In the genomic region with DNA sequence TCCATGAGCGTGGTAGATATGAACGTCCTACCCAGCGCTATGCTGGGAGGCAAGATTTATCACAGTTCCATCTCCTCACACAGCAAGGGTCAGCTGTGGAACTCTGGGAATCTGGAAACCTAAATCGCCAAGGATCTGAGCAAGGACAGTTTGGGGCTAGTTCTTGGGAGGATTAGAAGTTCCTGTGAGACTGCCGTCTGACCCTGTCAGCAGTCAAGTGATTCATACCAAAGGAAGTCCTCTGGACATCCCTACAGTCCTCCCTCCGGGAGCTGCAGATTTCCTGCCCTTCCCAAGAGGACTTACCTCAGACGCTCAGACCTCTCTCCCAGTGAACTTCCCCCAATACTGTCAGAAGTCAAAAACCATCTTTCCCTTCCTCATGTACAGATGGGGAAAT, we compare ENCODE assay signal across 10 mouse cellular contexts. TPM values are rescaled to one million over a fixed set of nuclear protein-coding genes. Genes with fewer than 3 reads are reported as not detected.
A peak's percentile ranks its signal among the peaks of the same experiment; 100 is the strongest.
DNase-seq lines count a peak whose midpoint lies in the region; ATAC-seq and TF ChIP-seq lines count a peak whose summit lies in the region.
"Had no signal": no experiment of that assay in that cellular context is flagged by ENCODE, and none has a peak within 500 bp of the region (broad histone marks: within the 10 kb centered on the region; RNA-seq: fewer than 3 reads in every experiment).

No protein-coding gene starts in this region.

- 61% methylated on average over 7 of the region's 7 CpGs for WGBS in hindbrain, embryonic 10.5 days
- 58% methylated on average over 7 of the region's 7 CpGs for WGBS in hindbrain, embryonic 14.5 days
- 55% methylated on average over 7 of the region's 7 CpGs for WGBS in hindbrain, postnatal 0 days
- 12% methylated on average over 7 of the region's 7 CpGs for WGBS in limb, embryonic 10.5 days

- H3K4me1 ChIP-seq in hindbrain, embryonic 10.5 days (replicated peaks), result peaks cover 87% of the 10 kb centered on the region
- H3K4me1 ChIP-seq in hindbrain, embryonic 14.5 days (replicated peaks; ENCODE audit: control insufficient read depth, insufficient read depth, low read length), result peaks cover 45% of the 10 kb centered on the region
- H3K4me1 ChIP-seq in brown adipose tissue, adult 24 weeks (ENCODE audit: control insufficient read depth, insufficient read depth, insufficient read length, low read length), result 0 out of 2 replicates have a peak, but pooled peaks cover 3% of the 10 kb centered on the region
- H3K4me1 ChIP-seq in hindbrain, postnatal 0 days (ENCODE audit: insufficient read depth, low read length), result peaks cover 53% of the 10 kb centered on the region
- peaks cover 91% of the 10 kb centered on the region for H3K4me1 ChIP-seq in limb, embryonic 10.5 days

- no peak for DNase-seq in hindbrain, embryonic 10.5 days (ENCODE audit: low spot score)
- no peak for DNase-seq in hindbrain, embryonic 14.5 days (ENCODE audit: low spot score)
- no peak for DNase-seq in hindbrain, postnatal 0 days (ENCODE audit: low spot score)
- no peak for DNase-seq in limb, embryonic 10.5 days (ENCODE audit: low spot score)
- DNase-seq in testis, postnatal 14 days (ENCODE audit: low spot score), result no peak
- no peak for DNase-seq in frontal cortex, adult 2 months (ENCODE audit: extremely low spot score in 1 of 2, low spot score in 1 of 2)
- no peak for DNase-seq in liver
- DNase-seq: thymus, adult 2 months had no signal

- no peak overlapping the region for H3K4me3 ChIP-seq in hindbrain, embryonic 10.5 days
- H3K4me3 ChIP-seq in hindbrain, embryonic 14.5 days (replicated peaks; ENCODE audit: low read length), result no peak overlapping the region
- no peak overlapping the region for H3K4me3 ChIP-seq in brown adipose tissue, adult 24 weeks (ENCODE audit: insufficient read depth, low read depth, low read length)
- no peak overlapping the region for H3K4me3 ChIP-seq in hindbrain, postnatal 0 days (ENCODE audit: low read length)
- peak overlapping the region; percentile 22; the same call in 1 of the 2 replicates for H3K4me3 ChIP-seq in limb, embryonic 10.5 days
- H3K4me3 ChIP-seq: limb, embryonic 15.5 days had no signal

- H3K4me2 ChIP-seq in hindbrain, embryonic 14.5 days (replicated peaks), result no peak overlapping the region
- no peak overlapping the region for H3K4me2 ChIP-seq in hindbrain, postnatal 0 days (ENCODE audit: low read depth, low read length)
- H3K4me2 ChIP-seq: limb, embryonic 15.5 days had no signal

- TF ChIP-seq CTCF in hindbrain, postnatal 0 days (IDR thresholded peaks at IDR 0.05; ENCODE audit: low read depth), result no peak

- peaks cover 51% of the 10 kb centered on the region for H3K27me3 ChIP-seq in hindbrain, embryonic 10.5 days (ENCODE audit: insufficient read depth, poor library complexity, severe bottlenecking)
- no peaks in the 10 kb centered on the region for H3K27me3 ChIP-seq in hindbrain, embryonic 14.5 days (ENCODE audit: control insufficient read depth, insufficient read depth, low read length)
- no peaks in the 10 kb centered on the region for H3K27me3 ChIP-seq in hindbrain, postnatal 0 days (ENCODE audit: insufficient read depth, low read length)
- peaks cover 47% of the 10 kb centered on the region for H3K27me3 ChIP-seq in limb, embryonic 10.5 days (ENCODE audit: low read depth, poor library complexity, severe bottlenecking)

- H3K9me3 ChIP-seq in hindbrain, embryonic 10.5 days, result no peaks in the 10 kb centered on the region
- H3K9me3 ChIP-seq in hindbrain, embryonic 14.5 days (ENCODE audit: control insufficient read depth, low read length), result no peaks in the 10 kb centered on the region
- H3K9me3 ChIP-seq in hindbrain, postnatal 0 days (ENCODE audit: low read length), result no peaks in the 10 kb centered on the region
- no peaks in the 10 kb centered on the region for H3K9me3 ChIP-seq in limb, embryonic 10.5 days (replicated peaks)
- H3K9me3 ChIP-seq: limb, embryonic 15.5 days had no signal

- H3K27ac ChIP-seq in hindbrain, embryonic 10.5 days, result peak overlapping the region; percentile 71
- no peak overlapping the region for H3K27ac ChIP-seq in hindbrain, embryonic 14.5 days
- H3K27ac ChIP-seq in brown adipose tissue, adult 24 weeks (replicated peaks; ENCODE audit: low read depth, low read length), result peak overlapping the region; percentile 12; the same call in 1 of the 2 replicates
- 0 out of 2 replicates have a peak overlapping the region, but pooled peaks have one; percentile 17 for H3K27ac ChIP-seq in hindbrain, postnatal 0 days
- peak overlapping the region; percentile 70 for H3K27ac ChIP-seq in limb, embryonic 10.5 days
- H3K27ac ChIP-seq: limb, embryonic 15.5 days had no signal

- ATAC-seq in hindbrain, embryonic 14.5 days (ENCODE audit: low FRiP score), result no peak
- no peak for ATAC-seq in hindbrain, postnatal 0 days

- no peak overlapping the region for H3K9ac ChIP-seq in hindbrain, embryonic 14.5 days
- H3K9ac ChIP-seq in hindbrain, postnatal 0 days (replicated peaks; ENCODE audit: low read length), result no peak overlapping the region; the same call in 1 of the 2 replicates
- H3K9ac ChIP-seq: limb, embryonic 15.5 days had no signal

- peaks cover 20% of the 10 kb centered on the region for H3K36me3 ChIP-seq in hindbrain, embryonic 10.5 days
- H3K36me3 ChIP-seq in hindbrain, embryonic 14.5 days (replicated peaks; ENCODE audit: control insufficient read depth, insufficient read depth), result peaks cover 8% of the 10 kb centered on the region; the same call in 1 of the 2 replicates
- H3K36me3 ChIP-seq in hindbrain, postnatal 0 days (ENCODE audit: insufficient read depth, low read length), result no peaks in the 10 kb centered on the region
- peaks cover 9% of the 10 kb centered on the region for H3K36me3 ChIP-seq in limb, embryonic 10.5 days
- H3K36me3 ChIP-seq: limb, embryonic 15.5 days had no signal

RNA-seq across cellular contexts. Expression of a gene that starts 3.8 kb away (rescaled TPM):
- polyA plus RNA-seq in hindbrain, embryonic 10.5 days (2016; fragmentation: Nextera tagmentation; extraction: Ambion mirVana), result 27.3 and 50.9 TPM in 2 replicates
- 127 and 130 TPM in 2 replicates for polyA plus RNA-seq in hindbrain, embryonic 14.5 days (2014; fragmentation: Nextera tagmentation; extraction: Ambion mirVana)
- 1.8 TPM in 1 of 2 replicates, not detected in the other for polyA plus RNA-seq in brown adipose tissue, adult 24 weeks (2012; ENCODE audit: insufficient read depth, insufficient read length, missing spikeins)
- 179 and 205 TPM in 2 replicates for total RNA-seq in hindbrain, postnatal 0 days (2014; rRNA removed)
- 139 and 141 TPM in 2 replicates for polyA plus RNA-seq in hindbrain, postnatal 0 days (2015; fragmentation: Nextera tagmentation; extraction: Ambion mirVana)
- polyA plus RNA-seq in limb, embryonic 10.5 days (2016; fragmentation: Nextera tagmentation; extraction: Ambion mirVana), result 21.0 and 24.2 TPM in 2 replicates
- polyA plus RNA-seq in frontal cortex, adult 2 months (2012; rRNA removed), result 111 and 117 TPM in 2 replicates
